Mouse (Mus musculus) bone marrow, adult 2 months (tissue): ENCODE data around the gene Pnpla8.

Experiments
- CTCF ChIP-seq: fragments of 200-500 bp; IDR thresholded peaks from 2 replicates; pipeline ENCODE4 v1.5.1; 2011; ENCODE audit warnings: low read length, control low read depth; ENCODE audit not compliant: control insufficient read depth, insufficient read depth
- POLR2A ChIP-seq: fragments of 200-500 bp; IDR thresholded peaks from 2 replicates; pipeline ENCODE4 v1.6.1; 2011; ENCODE audit warnings: low read depth, mild to moderate bottlenecking, control low read depth, low read length, borderline replicate concordance; ENCODE audit not compliant: control insufficient read depth

GRCm38 (mm10) chr12:44176331-44177037 lies 44.7 kb upstream of the Pnpla8 start:
- TF ChIP-seq POLR2A = no peak
- TF ChIP-seq CTCF = no peak
